Mouse (Mus musculus) thymus, postnatal 36 days (tissue): ENCODE results near the gene Gpc5.
"Not testable (repeated sequence)": the region's sequence is repeated elsewhere in the genome, so short reads cannot be mapped to it uniquely, and the experiment has no call there.

Source experiments
- DNase-seq, 2 experiments: peaks; one replicate each; pipeline ENCODE4 v3.0.0; 2022; ENCODE audit warnings: mixed read lengths in 2 of 2

Gpc5 gene

DNA sequence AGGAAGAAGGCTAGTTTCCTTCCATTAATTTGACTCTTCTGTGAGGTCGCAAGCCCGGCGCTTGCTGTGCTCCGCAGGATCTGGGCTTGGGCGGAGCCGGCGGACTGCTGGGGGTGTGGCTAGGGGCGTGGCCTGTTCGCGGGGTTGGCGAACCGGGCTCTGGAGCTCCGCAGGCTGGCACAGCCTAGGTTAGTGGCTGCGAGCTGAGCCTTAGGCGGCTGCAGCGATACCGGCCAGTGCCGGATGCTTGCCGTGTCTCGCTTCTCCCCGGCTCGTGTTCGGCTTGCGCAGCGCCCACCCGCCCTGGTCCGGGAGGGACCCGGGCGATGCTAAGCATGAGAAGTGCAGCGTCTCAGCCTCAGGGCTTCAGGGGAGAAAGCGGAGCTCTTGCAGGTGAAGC is at the start of gene Gpc5:
Gene Gpc5, plus strand, starts transcription at position 135 of the 400 bp plus-strand sequence.
- DNase-seq, result peak; percentile 90 to 91

DNA sequence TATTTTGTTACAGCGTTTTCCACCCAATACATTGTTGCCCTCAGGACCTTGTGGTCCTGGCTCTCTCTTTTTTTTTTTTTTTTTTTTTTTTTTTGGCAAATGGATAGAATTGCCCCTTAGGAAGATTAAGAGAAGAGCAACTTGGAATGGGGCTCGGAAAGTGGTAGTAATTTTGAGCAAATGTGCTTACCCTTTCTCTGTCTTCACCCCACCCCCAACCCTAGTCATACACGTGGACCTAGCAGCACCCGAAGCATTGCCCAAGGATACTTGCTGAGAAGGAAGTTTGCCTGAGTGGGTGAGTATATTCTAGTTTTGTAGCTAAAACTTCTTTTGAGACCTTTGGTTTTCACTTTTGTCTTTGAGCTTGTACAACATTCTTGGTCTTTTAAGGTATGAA is 49.4 kb upstream of the Gpc5 start:
- no peak for DNase-seq

DNA sequence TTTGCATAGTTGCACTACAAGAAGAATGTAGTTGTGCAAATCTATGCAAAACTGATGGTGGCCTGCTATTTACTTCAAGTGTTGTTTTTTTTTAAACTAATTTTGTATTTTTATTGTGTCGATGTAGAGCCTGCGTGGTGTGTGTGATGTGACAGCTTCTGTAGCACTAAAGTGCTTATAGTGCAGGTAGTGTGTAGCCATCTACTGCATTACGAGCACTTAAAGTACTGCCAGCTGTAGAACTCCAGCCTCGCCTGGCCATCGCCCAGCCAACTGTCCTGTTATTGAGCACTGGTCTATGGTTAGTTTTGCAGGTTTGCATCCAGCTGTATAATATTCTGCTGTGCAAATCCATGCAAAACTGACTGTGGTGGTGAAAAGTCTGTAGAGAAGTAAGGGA is 48.0 kb upstream of the Gpc5 start:
- DNase-seq, result no peak

DNA sequence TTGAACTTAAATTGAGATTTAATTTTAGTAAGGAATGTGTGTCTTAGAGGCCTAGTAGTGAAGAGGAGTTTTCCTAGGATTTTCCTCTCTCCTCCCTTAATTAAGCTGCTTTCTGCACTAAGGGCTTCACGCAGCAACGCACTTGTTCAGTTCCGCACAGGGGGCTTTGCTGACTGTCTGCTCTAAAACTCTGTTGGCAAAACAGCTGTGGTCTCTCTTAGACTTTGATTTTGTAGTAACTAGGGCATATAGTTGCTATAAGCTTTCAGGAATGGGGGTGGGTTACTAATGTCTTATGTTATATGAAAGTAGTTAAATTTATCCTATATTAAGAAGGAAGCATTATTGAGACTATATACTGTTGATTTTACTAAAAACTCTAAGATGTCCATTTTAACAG is 46.3 kb upstream of the Gpc5 start:
- DNase-seq, result no peak

DNA sequence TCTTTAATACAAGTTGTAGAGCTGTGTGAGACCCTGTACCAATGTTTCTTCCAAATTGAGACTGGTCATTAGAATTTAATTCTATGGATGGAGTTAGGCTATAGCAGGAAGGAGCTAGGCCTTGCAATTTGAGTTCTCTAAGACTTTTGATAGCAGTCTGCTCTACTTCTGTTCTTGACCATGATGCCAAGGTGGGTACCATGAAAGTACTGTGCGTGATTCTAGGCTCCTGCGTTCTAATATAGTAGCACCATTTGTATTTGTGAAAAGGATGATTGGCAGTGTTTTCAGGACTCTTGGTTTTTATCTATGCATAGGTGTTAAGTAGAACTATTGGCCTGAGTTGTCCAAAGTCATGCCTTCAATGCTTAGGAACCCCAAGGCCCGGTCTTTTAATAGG is 44.7 kb upstream of the Gpc5 start:
- DNase-seq, result no peak

DNA sequence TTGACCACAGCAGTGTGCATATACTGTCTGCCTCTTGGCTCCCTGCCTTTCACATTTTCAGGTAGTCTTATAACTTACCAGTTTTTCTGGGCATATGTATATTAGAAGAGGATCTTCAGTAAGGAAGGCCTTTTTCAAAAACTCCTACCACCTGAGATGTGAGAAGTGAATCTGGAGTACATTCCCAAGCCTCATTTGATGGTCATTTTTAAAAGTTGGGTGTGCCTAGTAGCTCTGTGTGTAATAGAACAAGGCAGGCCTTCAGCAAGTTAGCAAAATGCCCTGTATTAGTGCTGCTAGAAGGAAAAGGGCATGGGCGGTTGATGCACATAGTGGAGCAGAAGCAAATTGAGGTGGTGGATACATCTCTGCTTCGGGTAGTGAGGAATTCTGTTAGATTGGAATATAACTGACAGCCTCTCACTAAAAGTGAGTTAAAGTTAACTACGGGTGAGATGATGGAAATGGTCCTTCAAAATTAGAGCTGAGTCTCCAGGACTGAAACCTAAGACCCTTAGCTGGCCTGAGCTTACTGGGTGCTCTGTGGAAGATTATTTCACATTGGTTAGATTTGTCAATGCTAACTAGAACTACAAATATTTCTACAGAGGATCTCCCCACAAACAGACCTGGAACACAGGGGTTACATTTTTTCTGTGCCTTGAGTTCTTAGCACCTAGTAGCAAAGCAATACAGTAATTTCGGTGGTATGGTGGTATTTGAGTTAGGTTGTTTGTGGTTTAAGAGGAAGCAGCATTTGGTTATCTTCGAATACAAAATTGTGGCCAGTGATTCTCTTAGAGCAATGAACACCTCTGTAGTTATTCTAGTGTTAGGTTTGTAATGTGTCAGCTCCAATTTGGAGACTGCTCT is 43.8 kb upstream of the Gpc5 start:
- no peak for DNase-seq

DNA sequence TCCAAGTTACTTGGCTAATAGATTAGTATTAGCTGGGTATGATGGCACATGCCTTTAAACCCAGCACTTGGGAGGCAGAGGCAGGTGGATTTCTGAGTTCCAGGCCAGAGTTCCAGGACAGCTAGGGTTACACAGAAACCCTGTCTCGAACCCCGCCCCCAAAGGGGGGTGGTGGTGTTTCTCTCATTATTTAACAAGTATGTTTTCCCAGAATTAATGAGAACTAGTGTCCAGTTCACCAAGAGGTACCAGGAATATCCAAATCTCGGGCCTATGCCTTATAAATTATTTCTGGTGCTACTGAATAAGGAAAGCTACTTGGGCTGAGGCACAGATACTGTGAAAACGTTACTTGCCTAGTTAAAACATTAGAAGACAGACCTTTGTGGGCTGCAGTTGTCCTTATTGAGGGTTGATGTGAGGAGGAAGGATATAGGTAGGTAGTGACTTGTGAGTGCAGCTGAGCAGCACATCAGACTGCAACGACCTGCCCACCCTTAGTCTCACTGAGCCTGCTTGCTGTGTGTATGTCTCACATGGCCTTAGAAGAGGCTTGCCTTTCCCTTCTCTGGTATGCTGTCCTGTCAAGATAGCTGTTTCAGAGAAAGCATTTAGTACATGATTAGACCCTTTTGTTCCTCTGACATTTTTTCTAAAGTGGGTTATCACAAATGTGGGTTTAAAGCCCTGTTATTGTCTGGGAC is 43.0 kb upstream of the Gpc5 start:
- no peak for DNase-seq

DNA sequence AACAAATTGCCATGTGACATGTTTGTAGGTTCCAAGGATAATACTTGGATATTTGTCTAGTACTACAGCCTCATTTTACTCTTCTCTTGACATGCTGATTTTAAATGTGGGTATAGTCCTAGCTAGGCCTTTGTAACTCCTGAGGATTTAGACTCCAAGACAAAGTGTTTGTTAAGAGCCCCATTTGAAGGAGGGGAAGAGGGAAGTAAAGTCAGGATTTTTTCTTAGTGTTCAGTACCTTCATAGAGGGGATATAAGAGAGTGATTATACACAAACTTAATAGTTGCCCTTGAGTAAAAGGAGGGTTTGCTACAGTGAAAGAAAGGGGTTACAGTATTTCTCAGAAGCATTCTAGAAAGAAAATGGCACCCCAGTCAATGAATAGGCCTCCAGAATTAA is 42.2 kb upstream of the Gpc5 start:
- DNase-seq, result no peak

DNA sequence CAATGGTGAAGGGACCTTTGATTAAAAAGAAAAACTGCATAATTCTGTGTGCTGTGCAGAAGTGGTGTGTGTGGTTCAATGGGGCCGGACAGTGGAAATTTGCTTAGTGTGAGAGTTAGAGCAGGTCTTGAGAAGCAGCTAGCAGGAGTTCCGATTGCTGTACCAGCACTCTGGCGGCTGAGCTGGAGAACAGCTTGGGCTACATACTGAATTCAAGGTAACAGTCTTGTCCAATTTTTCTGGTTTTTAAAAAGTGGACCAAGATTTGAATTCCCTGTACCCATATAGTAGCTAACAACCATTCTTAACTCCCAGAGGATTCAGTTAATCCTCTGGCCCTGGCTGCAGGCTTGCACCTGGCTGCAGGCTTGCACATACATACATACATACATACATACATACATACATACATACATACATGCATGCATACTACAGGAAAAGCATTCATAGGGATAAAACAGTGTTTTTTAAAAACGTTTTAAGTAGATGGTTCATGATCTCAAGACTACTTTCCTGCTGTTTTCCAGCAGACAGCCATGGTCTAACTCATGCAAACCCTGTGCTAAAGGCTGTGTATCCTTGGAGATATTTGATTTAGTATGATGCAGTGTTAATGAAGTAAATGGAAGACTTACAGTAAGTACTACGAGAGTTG is 40.8 kb upstream of the Gpc5 start:
- DNase-seq, result no peak

DNA sequence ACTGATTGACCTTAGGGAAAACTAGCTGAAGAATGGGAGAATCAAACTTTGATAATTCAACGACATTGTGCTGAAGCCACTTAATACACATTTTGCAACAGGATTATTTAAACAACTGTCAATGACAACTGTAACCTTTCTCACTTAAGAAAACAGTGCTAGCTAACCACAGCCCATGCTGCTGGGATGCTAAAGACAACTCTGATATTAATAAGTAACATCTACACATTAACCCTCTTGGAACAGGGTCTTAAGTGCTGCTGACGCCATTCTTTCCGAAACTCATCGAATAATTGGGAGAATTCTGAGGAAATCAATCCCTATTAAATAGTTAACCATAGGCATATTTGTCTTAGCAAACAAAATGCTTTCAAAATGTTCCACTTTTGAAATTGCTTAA is 39.6 kb upstream of the Gpc5 start:
- DNase-seq, result no peak

DNA sequence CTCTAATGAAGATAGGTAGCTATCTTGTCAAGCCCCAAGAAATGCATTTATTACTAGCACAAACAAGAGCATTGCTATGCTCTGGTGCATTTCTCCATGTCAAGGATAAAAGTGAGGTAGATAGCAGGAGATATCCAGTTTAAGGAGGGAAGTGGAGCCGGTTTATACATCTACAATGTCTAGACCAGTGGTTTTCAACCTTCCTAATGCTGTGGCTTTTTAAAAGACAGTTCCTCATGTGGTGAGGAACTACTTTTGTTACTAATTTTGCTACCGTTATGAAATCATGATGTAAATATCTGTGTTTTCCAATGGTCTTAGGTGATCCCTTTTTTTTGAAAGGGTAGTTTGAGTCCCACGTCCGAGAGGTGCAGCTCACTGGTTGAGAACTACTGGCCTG is 37.8 kb upstream of the Gpc5 start:
- DNase-seq, result no peak

DNA sequence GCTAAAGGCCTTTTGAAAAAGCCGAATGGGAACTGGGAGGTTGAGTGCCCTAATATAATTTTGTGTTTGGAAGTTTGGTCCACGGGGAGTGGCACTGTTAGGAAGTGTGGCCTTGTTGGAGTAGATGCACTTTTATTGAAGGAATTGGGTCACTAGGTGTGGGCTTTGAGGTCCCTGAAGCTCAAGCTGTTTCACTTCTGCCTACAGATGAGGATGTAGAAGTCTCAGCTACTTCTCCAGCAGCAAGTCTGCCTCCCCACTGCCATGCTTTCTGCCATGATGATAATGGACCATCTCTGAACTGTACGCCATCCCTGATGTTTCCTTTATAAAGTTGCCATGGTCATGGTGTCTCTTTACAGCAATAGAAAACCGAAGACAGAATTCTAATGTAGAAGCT is 34.5 kb upstream of the Gpc5 start:
- no peak for DNase-seq

DNA sequence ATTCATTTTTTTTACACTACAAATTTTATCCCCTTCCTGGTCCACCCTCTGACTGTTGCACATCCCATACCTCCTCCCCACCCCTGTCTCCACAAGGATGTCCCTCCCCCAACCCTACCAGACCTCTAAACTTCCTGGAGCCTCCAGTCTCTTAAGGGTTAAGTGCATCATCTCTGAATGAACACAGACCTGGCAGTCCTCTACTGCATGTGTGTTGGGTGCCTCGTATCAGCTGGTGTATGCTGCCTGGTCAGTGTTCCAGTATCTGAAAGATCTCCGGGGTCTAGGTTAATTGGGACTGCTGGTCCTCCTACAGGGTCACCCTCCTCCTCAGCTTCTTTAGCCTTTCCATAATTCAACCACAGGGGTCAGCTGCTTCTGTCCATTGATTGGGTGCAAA is 25.9 kb upstream of the Gpc5 start:
- not testable (repeated sequence) for DNase-seq

DNA sequence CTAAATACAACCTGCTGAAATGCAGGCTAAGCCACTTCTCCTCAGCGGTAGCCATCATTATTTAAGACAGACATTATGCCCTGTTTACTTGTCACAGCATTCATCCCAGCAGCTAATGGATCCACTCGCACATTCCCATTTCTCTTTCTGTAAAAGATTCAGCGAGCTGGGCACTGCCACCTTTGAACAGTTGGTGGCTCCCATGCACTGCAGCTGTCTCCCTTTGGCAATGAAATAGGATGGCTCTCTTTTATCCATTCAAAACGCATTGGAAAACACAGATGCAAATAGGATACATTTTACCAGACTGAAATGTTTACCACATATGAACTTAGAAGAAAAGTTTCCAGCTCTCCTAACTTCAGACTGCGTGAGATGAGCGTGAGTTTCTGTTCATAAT is 21.5 kb upstream of the Gpc5 start:
- no peak for DNase-seq

DNA sequence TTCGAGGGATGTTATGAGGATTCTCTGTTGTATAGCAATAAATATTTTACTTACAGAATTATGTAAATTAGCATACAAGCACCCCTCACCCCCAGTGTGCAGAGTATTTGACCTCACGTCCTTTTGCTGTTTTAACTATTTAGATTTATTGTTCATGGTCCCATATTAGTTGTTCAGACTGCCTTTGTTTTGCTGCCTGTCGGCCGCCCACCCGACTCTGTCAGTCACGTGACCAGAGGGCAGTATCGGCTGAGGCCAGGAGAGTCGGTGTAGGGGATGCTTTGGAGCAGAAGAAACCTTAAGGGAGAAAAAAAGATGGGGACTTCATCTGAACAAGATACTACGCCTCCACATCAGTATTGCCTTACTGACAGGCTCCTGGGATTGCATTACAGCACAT is 14.7 kb upstream of the Gpc5 start:
- no peak for DNase-seq

DNA sequence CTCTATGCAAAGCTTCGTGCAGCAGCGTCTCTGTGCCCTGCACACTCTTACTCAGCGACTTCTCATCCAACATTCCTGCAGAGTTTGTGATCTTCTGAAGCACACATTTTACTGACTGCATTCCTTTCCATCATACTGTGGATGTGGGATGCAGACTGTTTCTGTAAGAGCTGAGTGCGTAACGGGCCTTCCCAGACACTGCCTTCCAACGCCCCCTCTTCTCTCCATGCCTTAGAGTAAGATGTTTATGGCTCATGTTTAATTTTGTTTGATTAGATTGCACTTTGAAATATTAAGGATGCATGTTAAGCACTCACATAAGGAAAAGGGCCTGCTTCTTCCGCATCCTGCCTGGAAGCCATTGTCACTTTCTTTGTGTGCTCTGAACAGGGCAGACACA is 14.0 kb upstream of the Gpc5 start:
- no peak for DNase-seq

DNA sequence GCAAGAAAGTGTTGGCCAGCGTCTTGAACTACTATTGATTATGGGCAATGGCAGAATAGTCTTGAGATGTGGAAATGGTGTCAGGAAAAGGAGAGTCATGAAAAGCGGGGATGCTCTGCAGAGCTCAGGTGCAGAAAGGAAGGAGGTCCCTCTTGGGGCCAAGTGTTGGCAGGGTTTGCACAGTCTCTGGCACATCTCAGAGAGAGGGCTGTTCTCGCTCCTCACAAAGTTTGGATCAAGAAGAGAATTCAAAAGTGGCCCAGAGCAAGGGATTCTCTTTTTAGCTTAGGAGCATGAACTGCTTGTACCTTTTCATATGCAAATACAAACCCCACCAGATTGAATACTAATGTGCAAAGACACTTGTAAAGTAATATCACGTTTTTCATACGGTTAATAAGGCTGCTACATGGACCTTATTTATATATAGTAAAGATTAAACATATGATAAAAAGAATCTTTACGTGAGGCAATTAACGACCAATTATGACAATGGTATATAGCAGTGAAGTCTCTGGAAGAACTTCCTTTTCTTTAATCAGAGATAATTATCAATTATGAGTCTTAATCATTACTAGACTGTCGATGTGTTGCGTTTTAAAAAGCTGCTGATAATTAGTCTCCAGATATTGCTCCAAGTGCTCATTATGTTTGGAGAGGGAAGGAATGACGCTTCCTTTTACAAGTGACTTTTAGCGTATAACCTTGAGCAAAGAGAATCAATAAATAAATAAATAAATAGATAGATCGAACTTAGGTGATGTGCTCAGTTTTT is 10.1 kb upstream of the Gpc5 start:
- no peak for DNase-seq

DNA sequence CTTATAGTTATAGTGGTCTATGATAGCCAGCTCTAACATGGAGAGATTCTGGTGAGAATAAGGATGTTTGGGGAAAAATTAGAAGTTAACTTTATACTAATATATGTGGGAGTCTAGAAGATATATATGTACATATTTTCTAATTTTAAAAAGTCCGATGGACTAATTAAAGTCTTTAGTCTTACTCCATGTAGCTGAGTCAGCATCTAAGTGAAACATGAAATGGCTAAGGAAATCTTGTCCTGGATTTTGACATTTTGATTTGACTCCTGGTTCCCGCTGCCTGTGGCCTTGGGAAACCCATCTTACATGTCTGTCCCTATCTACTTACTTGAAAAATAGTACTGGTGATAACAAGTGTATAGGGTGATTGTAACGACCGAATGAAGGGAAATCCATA is 1.5 kb upstream of the Gpc5 start:
- DNase-seq, result no peak

DNA sequence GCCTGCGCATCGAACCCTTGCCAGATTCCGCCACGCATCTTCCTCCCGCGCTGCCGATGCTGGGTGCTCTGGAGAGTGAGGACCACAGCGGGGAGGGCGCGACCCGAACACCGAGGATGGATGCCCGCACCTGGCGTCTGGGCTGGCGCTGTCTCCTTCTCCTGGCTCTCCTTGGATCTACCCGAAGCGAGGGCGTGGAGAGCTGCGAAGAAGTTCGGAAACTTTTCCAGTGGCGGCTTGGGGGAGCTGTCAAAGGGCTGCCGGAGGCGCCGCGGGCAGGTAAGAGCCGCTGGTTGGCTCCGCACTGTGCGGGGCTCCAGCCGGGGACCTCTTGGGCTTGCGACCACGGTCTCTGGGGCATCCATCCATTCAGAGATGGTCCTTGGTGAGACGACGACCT is 495 bp downstream of the Gpc5 start:
- peak in 1 of 2 experiments; percentile 9 for DNase-seq

DNA sequence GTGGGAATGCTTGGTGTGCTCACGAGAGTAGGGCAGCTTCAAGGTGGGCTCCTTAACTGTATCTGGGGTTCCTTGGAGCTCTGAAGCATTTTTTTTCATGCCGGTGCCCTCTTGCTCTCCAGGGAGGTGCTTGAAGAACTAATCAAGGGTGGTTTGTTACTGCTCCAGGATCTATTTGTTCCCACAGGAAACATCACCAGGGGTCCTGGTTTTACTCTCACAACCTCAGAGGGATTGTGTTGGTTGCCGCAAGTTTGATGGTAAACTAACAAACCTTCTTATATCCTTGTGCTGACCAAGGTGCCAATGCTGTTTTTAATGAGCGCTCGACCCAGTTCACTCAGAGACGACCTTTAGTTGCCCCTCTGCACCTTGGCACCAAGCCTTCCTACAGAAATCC is 937 bp downstream of the Gpc5 start:
- no peak for DNase-seq

DNA sequence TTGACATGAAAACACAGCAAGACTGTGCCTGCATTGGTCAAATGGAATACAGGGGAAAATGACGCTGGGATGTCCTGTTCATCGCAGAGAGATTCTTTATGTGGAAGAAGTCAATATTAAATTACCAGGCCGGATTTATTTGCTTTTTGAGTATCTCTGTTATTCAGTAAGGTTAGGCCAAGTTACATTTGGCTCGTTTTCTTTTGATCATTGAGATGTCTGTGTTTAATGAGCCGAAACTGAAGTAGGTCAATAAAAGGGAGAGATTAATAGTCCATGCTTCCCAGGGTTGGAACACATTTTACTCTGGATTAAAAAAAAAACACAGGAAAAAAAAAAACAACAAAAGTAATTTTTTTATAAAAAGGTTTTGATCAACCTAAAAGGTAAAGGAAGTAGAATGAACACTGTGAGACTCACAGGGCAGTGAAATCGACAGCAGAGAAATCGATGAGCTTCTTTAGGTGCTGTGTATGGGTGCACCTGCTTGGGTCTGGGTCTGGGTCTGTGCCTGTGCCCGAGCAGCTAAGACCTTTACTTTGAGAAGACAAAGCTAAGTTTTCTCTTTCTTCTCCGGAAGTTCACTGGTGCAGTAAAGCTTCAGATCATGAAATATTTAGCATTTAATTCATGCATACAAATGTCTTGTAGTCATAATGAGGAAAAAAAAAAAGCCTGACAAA is 8.7 kb downstream of the Gpc5 start:
- DNase-seq, result no peak

DNA sequence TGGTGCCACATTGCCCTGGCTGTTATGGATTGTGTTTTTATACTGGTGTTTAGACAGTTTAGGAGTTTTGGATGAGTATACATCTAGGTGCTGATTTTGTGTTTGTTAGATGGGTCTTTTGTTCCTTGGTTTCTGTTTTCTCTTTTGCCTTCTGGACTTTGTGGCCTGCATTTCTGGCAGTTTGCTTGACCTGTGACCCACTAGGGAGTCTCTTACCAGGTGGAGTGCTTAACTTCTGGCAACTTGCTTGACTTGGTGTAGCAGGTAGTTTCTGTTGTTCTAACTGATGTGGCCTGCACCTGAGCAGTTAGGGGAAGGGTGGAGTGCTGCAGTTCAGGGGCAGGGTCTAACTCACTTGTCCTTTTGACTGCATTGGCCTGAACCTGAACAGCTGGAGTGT is 14.3 kb downstream of the Gpc5 start:
- DNase-seq, result no peak

DNA sequence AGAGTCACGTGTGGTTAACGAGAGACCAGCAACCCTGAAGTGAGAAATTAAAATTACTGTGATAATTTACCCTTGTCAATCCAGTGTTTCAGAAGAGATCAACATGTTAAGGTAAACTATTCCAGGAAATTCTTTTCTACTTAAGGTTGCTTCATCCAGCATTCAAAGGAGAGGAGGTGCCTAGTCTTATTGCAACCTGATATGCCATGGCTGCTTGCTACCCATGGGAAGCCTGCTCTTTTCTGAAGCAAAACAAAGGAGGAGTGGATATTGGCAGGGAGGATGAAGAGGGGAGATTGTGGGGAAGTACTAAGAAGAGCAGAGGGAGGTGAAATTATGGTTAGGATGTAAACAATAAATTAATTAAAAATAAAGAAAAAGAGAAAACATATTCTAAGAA is 15.5 kb downstream of the Gpc5 start:
- no peak for DNase-seq
